Mouse (Mus musculus): ENCODE data around the gene Rbm48.

DNA sequence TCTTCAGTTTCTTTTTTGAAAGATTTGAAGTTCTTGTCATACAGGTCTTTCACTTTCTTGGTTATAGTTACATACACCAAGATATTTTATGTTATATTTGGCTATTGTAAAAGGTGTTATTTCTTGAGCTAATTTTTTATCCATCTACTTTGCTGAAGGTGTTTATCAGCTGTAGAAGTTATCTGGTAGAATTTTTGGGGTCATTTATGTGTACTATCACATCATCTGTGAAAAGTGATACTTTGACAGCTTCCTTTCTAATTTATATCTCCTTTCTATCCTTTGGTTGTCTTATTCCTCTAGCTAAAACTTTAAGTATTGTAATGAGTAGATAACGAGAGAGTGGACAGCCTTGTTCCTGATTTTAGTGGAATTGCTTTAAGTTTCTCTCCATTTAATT is 44.9 kb downstream of the Rbm48 start:
- no peak for TF ChIP-seq CTCF (IDR thresholded peaks at IDR 0.05; ENCODE audit: borderline replicate concordance, control insufficient read depth, extremely low read depth, insufficient read depth, low read length, poor library complexity)
- no peak for TF ChIP-seq POLR2A (IDR thresholded peaks at IDR 0.05; ENCODE audit: control insufficient read depth, extremely low read depth, insufficient read depth, low read length, poor library complexity)
